Mouse (Mus musculus): ENCODE measurements around the gene 1520401A03Rik.

1520401A03Rik gene

GRCm38 (mm10) chr17:23671519-23671918, 51.1 kb downstream of the 1520401A03Rik start:
- no peak for DNase-seq (ENCODE audit: low read depth, low spot score)

- DNase-seq (ENCODE audit: low read depth, low spot score) = no peak
Observed at GRCm38 (mm10) chr17:23670516-23671074, 52.0 kb downstream of the 1520401A03Rik start.

- no peak for DNase-seq (ENCODE audit: low read depth, low spot score)
Observed at GRCm38 (mm10) chr17:23665511-23665910, 57.1 kb downstream of the 1520401A03Rik start.

DNA sequence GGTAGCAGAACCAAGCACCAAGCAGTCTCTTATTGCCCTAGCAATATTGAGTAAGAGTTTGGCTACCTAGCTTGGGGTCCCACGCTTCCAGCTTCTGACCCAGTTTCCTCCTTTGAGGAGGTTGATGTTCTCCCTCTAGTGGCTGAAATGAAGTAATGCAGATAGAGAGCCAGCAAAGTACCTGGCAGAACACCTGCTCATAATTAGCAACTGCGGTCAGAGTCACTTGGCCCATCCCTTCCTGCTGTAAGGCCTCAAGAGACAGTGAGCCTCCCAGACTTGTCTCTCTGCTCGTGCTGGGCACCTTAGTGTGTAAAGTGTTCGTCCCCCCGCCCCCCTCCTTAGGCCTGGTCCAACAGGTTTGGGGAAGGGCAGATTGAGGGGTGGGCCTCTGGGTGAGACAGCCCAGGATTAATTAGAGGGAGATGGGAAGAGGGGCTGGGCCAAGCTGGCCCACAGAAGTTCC, 58.0 kb downstream of the 1520401A03Rik start:
- DNase-seq (ENCODE audit: low read depth, low spot score) = peak; percentile 76

DNA sequence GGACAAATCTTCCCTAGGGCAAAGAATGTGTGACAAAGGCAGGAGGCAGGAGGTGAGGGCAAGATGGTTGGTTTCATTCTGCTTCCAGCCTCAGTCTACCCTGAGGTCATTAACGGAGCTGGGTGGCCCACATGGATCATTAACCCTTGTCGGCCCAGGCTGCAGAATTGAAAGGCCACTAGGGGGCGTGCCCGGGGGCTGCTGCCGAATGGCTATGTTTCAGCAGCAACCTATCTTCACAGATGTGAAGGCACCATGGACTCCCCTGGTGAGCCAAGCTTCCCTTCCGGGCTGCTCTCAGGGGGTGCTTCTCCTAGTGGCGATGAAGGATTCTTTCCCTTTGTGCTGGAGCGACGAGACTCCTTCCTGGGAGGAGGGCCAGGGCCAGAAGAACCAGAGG, 61.1 kb downstream of the 1520401A03Rik start:
- peak; percentile 55 for DNase-seq (ENCODE audit: low read depth, low spot score)

- no peak for DNase-seq (ENCODE audit: low read depth, low spot score)
Observed at GRCm38 (mm10) chr17:23660876-23661200, 61.7 kb downstream of the 1520401A03Rik start.

DNA sequence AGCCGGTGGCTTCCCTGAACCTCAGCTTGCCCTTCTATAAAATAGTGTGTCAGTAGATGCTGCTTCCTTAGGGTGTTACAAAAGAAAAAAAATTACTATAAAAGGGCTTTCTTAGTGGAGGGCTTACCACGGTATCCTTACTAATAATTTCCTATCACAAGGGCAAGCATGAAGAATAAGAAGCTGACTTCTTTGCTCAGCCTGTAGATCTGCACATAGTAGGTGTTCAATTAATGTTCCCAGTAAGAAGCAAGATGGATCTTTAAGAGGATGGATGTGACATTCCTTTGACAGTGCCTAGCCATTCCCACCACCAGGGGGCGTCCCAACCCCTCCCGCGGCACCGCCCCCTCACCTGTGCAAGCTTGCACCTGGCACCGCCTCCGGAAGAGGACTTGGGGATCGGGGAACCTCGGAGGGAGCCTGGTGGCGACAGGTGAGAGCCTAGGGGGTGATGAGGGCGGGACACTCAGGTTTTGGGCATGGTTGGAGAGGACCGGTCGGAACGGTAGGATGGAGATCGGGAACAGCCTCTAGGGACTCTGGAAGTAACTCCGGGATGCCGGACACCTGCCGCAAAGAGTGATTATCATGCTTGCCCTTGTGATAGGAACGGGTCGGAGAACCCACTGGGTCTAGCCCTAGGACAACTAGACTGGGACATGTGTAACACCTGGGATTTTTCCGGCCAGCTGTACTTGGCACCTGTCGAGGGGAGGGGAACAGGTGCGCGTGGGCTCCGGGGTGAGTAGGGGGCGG, 62.3 kb downstream of the 1520401A03Rik start, which contains the start of gene Bicdl2:
Gene Bicdl2 (plus strand): TSS at position 390 of the 759 bp plus-strand sequence.
- peak; percentile 45 for DNase-seq (ENCODE audit: low read depth, low spot score)

DNA sequence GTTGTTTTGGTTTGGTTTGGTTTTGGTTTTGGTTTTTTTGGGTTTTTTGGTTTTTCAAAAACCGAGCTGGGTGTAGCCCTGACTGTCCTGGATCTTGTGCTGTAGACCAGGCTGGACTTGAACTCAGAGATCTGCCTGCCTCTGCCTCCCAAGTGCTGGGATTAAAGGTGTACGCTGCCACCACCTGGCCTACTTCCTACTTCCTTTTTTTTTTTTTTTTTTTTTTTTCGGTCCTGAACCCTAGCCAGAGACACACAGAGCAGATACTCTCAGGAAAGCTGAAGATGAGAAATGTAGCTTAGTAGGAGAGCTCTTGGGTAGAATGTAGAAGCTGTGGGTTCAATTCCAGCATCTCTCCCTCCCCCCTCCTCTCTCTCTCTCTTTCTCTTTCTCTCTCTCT, 64.1 kb downstream of the 1520401A03Rik start:
- DNase-seq (ENCODE audit: low read depth, low spot score) = no peak

Data from A20 (cell line).